Mouse (Mus musculus): ENCODE results near the gene Dip2c. TPM values are rescaled to one million over a fixed set of nuclear protein-coding genes. Genes with fewer than 3 reads are reported as not detected.

Dip2c gene
- polyA plus RNA-seq, 1 experiment from 2014 or later = 0.46 TPM

DNA sequence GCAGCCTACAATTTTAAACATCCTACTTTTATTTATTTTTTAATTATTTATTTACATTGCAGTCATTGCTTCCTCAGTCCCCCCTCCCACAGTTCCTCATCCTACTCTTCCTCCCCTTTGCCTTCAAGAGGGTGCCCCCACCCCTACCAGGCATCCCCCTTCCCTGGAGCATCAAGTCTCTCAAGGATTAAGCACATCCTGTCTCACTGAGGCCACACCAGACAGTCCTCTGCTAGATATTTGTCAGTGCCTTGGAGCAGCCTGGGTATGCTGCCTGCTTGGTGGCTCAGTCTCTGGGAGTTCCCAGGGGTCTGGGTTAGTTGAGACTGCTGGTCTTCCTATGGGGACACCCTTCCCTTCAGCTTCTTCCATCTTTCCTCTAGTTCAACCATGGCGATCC, 397.8 kb downstream of the Dip2c start:
- no peak for ATAC-seq (ENCODE audit: insufficient read depth)
- 50% methylated on average over 1 of the region's 1 CpGs for WGBS (ENCODE audit: insufficient replicate concordance)

DNA sequence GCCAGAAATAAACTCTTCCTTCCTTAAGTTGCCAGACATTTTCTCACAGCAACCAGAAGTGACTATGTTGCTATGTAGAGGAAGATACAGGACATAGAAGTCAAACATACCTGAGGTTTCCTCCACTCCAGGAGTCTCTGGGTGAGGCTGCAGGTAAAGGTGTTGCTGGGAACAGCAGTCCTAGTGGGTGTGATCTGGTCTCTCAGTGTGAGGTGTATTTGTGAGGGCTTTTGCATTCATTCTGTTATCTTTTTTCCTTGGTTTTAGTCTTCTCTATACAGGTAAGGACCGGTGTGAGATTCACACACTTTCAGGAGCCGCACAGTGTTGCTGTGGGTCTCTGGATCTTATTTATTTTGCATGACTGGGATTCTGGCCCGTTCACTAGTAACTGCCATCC, 405.2 kb downstream of the Dip2c start:
- Histone ChIP-seq H3K36me3 (replicated peaks) (peaks cover 18% of the 10 kb centered on the region), H3K4me1 (replicated peaks) (no peaks in the 10 kb centered on the region), H3K27ac (replicated peaks) (no peak overlapping the region), H3K9ac (no peak overlapping the region), H3K4me2 (no peak overlapping the region), H3K9me3 (replicated peaks) (no peaks in the 10 kb centered on the region), H3K27me3 (no peaks in the 10 kb centered on the region), H3K4me3 (replicated peaks) (no peak overlapping the region)
- 84% methylated on average over 3 of the region's 3 CpGs for WGBS (ENCODE audit: insufficient replicate concordance)
- ATAC-seq (ENCODE audit: insufficient read depth) = no peak

More for the DNA sequence above, 397.8 kb downstream of the Dip2c start:
- Histone ChIP-seq H3K9ac (no peak overlapping the region), H3K27me3 (no peaks in the 10 kb centered on the region), H3K27ac (replicated peaks) (no peak overlapping the region), H3K4me3 (replicated peaks) (no peak overlapping the region), H3K4me1 (replicated peaks) (no peaks in the 10 kb centered on the region), H3K36me3 (replicated peaks) (no peaks in the 10 kb centered on the region), H3K4me2 (no peak overlapping the region), H3K9me3 (replicated peaks) (no peaks in the 10 kb centered on the region)

DNA sequence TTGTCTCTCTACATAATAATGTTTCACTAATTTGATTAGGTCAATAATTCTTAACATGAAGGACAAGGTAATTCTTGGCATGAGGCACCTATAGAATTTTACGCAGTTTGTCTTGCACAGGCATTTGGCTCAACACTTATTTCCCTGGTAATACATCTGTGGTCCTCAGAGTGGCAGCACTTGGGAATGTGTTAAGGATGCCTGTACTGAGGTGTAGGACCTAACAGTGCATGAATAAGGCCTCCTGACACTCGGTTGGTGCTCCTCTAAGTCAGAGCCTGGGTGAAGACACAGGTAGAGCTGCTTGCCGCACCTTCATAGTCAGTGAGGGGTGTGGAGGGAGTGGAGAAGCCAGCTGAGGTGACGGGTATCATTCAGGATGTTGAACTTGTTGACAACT, 407.0 kb downstream of the Dip2c start:
- no peaks in the 10 kb centered on the region for H3K9me3 ChIP-seq (replicated peaks)
- H3K36me3 ChIP-seq (replicated peaks) = peaks cover 34% of the 10 kb centered on the region
- H3K4me1 ChIP-seq (replicated peaks) = no peaks in the 10 kb centered on the region
- H3K9ac ChIP-seq = no peak overlapping the region
- no peaks in the 10 kb centered on the region for H3K27me3 ChIP-seq
- H3K27ac ChIP-seq (replicated peaks) = no peak overlapping the region
- H3K4me3 ChIP-seq (replicated peaks) = no peak overlapping the region
- no peak for ATAC-seq (ENCODE audit: insufficient read depth)
- WGBS (ENCODE audit: insufficient replicate concordance) = 77% methylated on average over 4 of the region's 4 CpGs
- no peak overlapping the region for H3K4me2 ChIP-seq

DNA sequence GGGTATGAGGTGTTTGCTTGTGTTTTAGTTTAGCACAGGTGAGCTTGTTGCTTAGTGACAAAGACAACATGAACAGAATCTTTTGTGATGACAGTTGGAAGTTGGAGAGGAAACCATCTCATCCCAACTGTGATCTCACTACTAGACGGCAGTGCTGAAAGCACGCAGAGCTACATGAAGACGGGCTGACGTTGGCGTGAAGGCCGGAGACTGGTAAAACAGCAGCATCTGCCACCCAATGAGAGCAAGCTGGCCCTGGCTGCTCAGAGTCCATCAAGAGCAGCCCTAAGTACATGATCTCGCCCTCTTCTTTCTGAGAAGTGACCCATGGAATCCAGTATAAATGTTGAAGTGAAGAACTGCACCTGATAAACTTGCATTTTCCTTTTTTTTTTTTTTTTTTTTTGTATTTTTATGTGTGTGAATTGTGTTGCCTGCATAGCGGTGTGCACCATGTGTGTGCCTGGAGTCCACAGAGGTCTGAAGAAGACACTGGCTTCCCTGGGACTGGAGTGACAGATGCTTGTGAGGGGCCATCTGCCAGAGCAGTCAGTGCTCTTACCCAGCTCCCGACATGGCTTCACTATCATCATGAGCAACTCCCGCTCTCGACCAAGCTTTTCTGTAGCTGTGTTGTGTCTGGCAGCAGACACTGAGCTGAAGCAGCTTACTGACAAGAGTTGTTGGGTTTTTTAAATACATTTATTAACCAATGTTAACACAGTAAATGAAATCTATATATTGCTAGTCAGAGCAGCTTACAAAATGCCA, 408.0 kb downstream of the Dip2c start:
- H3K36me3 ChIP-seq (replicated peaks) = peaks cover 45% of the 10 kb centered on the region
- H3K9me3 ChIP-seq (replicated peaks) = no peaks in the 10 kb centered on the region
- no peak for ATAC-seq (ENCODE audit: insufficient read depth)
- no peaks in the 10 kb centered on the region for H3K4me1 ChIP-seq (replicated peaks)
- no peak overlapping the region for H3K9ac ChIP-seq
- WGBS (ENCODE audit: insufficient replicate concordance) = 82% methylated on average over 11 of the region's 11 CpGs
- H3K4me3 ChIP-seq (replicated peaks) = no peak overlapping the region
- no peak overlapping the region for H3K27ac ChIP-seq (replicated peaks)
- H3K27me3 ChIP-seq = no peaks in the 10 kb centered on the region
- H3K4me2 ChIP-seq = no peak overlapping the region

DNA sequence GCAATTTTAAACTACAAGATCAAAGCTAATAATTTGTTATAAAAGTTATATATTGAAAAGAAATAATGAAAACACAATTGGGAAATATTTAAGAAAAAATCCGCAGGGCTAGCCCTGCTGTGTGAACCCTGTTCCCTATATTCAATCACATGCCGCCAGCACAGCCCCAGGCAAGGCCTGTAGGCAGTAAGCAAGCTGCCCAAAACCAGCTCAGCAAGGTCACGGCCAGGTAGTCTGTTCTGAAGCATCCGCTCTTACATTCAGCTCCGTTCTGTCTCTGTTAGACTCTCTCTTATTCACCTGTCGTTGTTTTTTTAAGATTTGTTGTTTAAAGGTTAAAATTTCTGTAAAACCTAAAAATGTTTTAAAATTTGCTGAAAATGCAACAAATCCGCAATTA, 409.9 kb downstream of the Dip2c start:
- no peak for ATAC-seq (ENCODE audit: insufficient read depth)
- Histone ChIP-seq H3K27ac (replicated peaks) (no peak overlapping the region), H3K9ac (no peak overlapping the region), H3K27me3 (no peaks in the 10 kb centered on the region), H3K4me2 (no peak overlapping the region), H3K4me3 (replicated peaks) (no peak overlapping the region), H3K36me3 (replicated peaks) (peaks cover 63% of the 10 kb centered on the region), H3K4me1 (replicated peaks) (no peaks in the 10 kb centered on the region), H3K9me3 (replicated peaks) (no peaks in the 10 kb centered on the region)
- WGBS (ENCODE audit: insufficient replicate concordance) = 82% methylated on average over 7 of the region's 7 CpGs

DNA sequence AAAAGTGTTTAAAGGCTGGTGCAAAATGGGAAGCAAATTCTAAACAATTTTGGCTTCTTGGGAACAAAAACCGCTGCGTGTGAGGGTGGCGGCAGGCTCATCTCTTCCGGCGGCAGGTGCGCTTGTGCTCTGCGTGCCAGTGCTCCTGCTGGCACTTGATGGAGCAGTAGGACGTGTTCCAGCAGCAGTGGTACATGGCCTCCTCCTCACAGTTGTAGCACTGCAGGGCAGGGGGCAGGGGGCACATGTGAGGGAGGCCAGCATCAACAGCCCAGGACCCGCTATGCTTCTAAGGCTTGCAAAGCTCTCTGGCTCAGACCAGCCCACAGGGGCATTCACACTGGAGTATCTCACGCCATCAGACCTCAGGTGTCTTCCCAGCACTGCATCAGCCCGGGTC, 410.4 kb downstream of the Dip2c start:
- Histone ChIP-seq H3K9me3 (replicated peaks) (no peaks in the 10 kb centered on the region), H3K4me2 (no peak overlapping the region), H3K27me3 (no peaks in the 10 kb centered on the region), H3K4me1 (replicated peaks) (no peaks in the 10 kb centered on the region), H3K27ac (replicated peaks) (no peak overlapping the region), H3K4me3 (replicated peaks) (no peak overlapping the region), H3K36me3 (replicated peaks) (peaks cover 65% of the 10 kb centered on the region), H3K9ac (no peak overlapping the region)
- 89% methylated on average over 11 of the region's 11 CpGs for WGBS (ENCODE audit: insufficient replicate concordance)
- no peak for ATAC-seq (ENCODE audit: insufficient read depth)

DNA sequence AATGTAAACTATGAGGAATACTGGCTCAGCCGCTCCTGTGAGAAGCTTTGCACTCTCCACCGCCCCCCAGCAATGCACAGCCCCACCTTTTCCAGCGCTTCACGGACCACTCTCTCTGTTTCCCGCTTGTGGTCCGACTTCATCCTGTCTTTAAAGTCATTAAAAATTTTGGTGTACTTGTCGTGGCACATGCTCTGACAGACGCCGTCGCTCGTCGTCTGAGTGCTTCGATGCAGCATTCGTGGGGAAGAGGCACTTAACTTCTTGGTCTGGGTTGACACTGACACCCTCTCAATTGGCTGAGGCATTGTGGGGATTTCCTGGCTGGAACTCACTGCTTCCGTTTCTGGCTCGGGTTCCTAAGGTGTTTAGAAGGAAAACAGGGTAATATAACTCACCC, 413.0 kb downstream of the Dip2c start:
- Histone ChIP-seq H3K36me3 (replicated peaks) (peaks cover 68% of the 10 kb centered on the region), H3K27me3 (no peaks in the 10 kb centered on the region), H3K27ac (replicated peaks) (no peak overlapping the region), H3K4me3 (replicated peaks) (no peak overlapping the region), H3K9me3 (replicated peaks) (no peaks in the 10 kb centered on the region), H3K4me2 (no peak overlapping the region), H3K9ac (no peak overlapping the region), H3K4me1 (replicated peaks) (no peaks in the 10 kb centered on the region)
- no peak for ATAC-seq (ENCODE audit: insufficient read depth)
- 85% methylated on average over 16 of the region's 16 CpGs for WGBS (ENCODE audit: insufficient replicate concordance)

DNA sequence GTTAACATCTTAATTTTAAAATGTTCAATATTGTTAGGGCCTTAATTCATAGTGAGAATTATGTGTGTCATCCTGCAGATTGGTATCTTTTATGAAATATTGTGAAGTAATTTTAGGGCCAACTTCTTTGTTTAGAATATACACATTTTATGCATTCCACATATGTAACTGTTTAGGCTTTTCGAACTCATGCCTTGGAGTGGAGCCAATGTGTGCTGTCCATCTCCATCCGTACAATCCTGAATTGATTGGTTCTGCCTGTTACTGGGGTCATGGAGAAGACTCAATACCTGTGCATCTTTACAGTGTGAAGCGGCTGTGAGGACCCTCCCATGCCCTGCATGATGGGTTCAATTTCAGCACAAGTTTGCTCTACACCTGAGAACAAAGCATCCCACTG, 416.5 kb downstream of the Dip2c start:
- WGBS (ENCODE audit: insufficient replicate concordance) = 73% methylated on average over 3 of the region's 3 CpGs
- no peak for ATAC-seq (ENCODE audit: insufficient read depth)
- no peak overlapping the region for H3K9ac ChIP-seq
- H3K36me3 ChIP-seq (replicated peaks) = peaks cover 66% of the 10 kb centered on the region
- no peak overlapping the region for H3K4me2 ChIP-seq
- no peak overlapping the region for H3K27ac ChIP-seq (replicated peaks)
- no peak overlapping the region for H3K4me3 ChIP-seq (replicated peaks)
- no peaks in the 10 kb centered on the region for H3K27me3 ChIP-seq
- H3K9me3 ChIP-seq (replicated peaks) = no peaks in the 10 kb centered on the region
- no peaks in the 10 kb centered on the region for H3K4me1 ChIP-seq (replicated peaks)

DNA sequence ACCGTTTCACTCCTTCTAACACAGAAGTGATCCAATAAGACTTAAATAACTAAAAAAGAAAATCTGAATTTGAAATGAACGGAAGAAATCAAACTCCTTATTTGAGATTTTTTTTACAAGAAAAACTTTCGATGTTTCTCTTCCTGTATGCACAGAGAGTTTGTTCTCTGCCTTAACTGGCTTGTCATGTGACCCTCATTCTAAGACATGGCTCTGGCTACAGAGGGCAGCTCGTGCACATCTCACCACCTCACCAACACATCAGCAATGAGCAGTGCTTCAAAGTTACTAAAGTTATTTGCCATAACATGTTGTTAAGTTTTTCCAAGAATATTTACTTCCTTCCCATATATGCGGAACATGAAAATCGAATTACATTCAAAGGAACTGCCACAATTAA, 418.3 kb downstream of the Dip2c start:
- Histone ChIP-seq H3K27ac (replicated peaks) (no peak overlapping the region), H3K9me3 (replicated peaks) (no peaks in the 10 kb centered on the region), H3K27me3 (no peaks in the 10 kb centered on the region), H3K4me1 (replicated peaks) (no peaks in the 10 kb centered on the region), H3K36me3 (replicated peaks) (peaks cover 48% of the 10 kb centered on the region), H3K4me2 (no peak overlapping the region), H3K4me3 (replicated peaks) (no peak overlapping the region), H3K9ac (no peak overlapping the region)
- WGBS (ENCODE audit: insufficient replicate concordance) = 82% methylated on average over 6 of the region's 6 CpGs
- no peak for ATAC-seq (ENCODE audit: insufficient read depth)

DNA sequence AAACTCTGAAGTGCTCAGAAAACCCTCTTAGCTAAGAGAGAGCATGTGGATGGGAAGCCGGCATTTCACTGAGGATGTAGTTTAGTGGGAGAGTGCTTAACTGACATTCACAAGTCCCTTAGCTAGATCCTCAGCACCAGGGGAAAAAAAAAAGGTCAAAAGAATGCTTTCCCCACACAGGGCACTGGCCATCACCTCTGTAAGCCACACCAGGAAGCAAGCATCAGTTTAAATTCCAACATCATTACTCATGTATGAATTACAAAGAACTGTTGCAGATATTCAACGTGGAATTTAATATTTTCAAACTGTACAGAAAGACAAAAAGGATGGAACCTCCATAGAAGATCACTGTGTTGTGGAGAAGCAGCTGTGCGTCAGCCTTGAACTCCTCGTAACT, 419.1 kb downstream of the Dip2c start:
- ATAC-seq (ENCODE audit: insufficient read depth) = no peak
- 74% methylated on average over 4 of the region's 4 CpGs for WGBS (ENCODE audit: insufficient replicate concordance)
- Histone ChIP-seq H3K36me3 (replicated peaks) (peaks cover 42% of the 10 kb centered on the region), H3K4me2 (no peak overlapping the region), H3K27ac (replicated peaks) (no peak overlapping the region), H3K9me3 (replicated peaks) (no peaks in the 10 kb centered on the region), H3K4me3 (replicated peaks) (no peak overlapping the region), H3K9ac (no peak overlapping the region), H3K27me3 (no peaks in the 10 kb centered on the region), H3K4me1 (replicated peaks) (no peaks in the 10 kb centered on the region)

DNA sequence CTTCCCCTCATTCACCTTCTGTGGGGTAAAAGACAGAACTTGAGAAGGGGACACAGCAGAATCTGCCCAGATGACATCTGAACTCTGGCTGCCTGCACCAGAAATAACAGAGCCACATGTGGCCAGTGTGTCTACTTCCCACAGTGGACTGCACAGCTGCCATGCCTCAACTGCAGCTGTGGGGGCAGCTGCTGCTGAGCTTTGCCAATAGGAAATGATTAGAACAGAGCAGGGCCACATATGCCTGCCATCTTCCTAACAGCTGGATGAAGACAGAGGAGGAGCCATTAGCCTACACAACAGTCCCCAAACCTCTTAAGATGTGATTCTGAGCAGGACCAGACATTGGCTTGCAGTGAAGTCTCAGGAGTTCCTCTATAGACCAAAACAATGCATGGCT, 419.5 kb downstream of the Dip2c start:
- Histone ChIP-seq H3K4me3 (replicated peaks) (no peak overlapping the region), H3K9ac (no peak overlapping the region), H3K27ac (replicated peaks) (no peak overlapping the region), H3K9me3 (replicated peaks) (no peaks in the 10 kb centered on the region), H3K4me2 (no peak overlapping the region), H3K36me3 (replicated peaks) (peaks cover 38% of the 10 kb centered on the region), H3K4me1 (replicated peaks) (no peaks in the 10 kb centered on the region), H3K27me3 (no peaks in the 10 kb centered on the region)
- ATAC-seq (ENCODE audit: insufficient read depth) = no peak

DNA sequence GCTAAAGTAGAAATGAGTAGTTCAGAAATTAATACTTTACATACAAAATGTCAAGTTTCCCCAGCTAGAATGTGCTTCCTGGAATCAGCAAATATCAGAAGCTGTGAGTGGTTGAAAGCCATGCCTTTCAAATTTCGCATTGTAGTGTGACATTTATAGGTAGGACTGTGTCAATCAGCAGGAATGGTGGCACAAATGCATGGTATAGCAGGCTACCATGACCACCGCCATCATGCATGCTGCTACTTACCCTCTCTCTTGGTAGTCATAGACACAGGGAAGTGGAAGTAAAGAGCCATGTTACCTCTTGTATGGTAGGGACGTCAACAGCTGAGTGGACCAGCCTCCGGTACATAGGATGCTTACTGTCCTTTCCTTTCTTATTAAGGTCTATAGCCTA, 421.0 kb downstream of the Dip2c start:
- no peak overlapping the region for H3K4me2 ChIP-seq
- H3K27me3 ChIP-seq = no peaks in the 10 kb centered on the region
- H3K9me3 ChIP-seq (replicated peaks) = no peaks in the 10 kb centered on the region
- no peak for ATAC-seq (ENCODE audit: insufficient read depth)
- H3K9ac ChIP-seq = no peak overlapping the region
- no peaks in the 10 kb centered on the region for H3K4me1 ChIP-seq (replicated peaks)
- H3K27ac ChIP-seq (replicated peaks) = no peak overlapping the region
- 74% methylated on average over 4 of the region's 4 CpGs for WGBS (ENCODE audit: insufficient replicate concordance)
- H3K36me3 ChIP-seq (replicated peaks) = peaks cover 32% of the 10 kb centered on the region
- H3K4me3 ChIP-seq (replicated peaks) = no peak overlapping the region
